Mouse (Mus musculus) liver (tissue): ENCODE results near the gene Tom1.

Experiments
- DNase-seq: peaks from one replicate; pipeline ENCODE4 v3.0.0-alpha.2; 2020; ENCODE audit warnings: mixed read lengths

The Tom1 gene

GRCm38 (mm10) chr8:75042974-75043373, 9.5 kb downstream of the Tom1 start:
- no peak for DNase-seq

- no peak for DNase-seq
These were observed 12.8 kb downstream of the Tom1 start for GRCm38 (mm10) chr8:75046303-75046702.

- no peak for DNase-seq
These were observed 14.3 kb downstream of the Tom1 start for GRCm38 (mm10) chr8:75047784-75048183.

- no peak for DNase-seq
These were observed 19.8 kb downstream of the Tom1 start for GRCm38 (mm10) chr8:75053342-75053741.

- no peak for DNase-seq
These were observed 22.2 kb downstream of the Tom1 start for GRCm38 (mm10) chr8:75055673-75056072.

- no peak for DNase-seq
These were observed 26.5 kb downstream of the Tom1 start for GRCm38 (mm10) chr8:75060022-75060421.

- no peak for DNase-seq
These were observed 27.3 kb downstream of the Tom1 start for GRCm38 (mm10) chr8:75060815-75061214.

GRCm38 (mm10) chr8:75063290-75063689, 29.8 kb downstream of the Tom1 start:
- DNase-seq, result no peak

- DNase-seq, result no peak
These were observed 31.3 kb downstream of the Tom1 start for GRCm38 (mm10) chr8:75064790-75065189.

- no peak for DNase-seq
These were observed 33.8 kb downstream of the Tom1 start for GRCm38 (mm10) chr8:75067287-75067686.

- no peak for DNase-seq
These were observed 36.8 kb downstream of the Tom1 start for GRCm38 (mm10) chr8:75070297-75070696.

- peak; percentile 84 for DNase-seq
These were observed 38.3 kb downstream of the Tom1 start for GRCm38 (mm10) chr8:75071627-75072346.

- no peak for DNase-seq
These were observed 41.4 kb downstream of the Tom1 start for GRCm38 (mm10) chr8:75074876-75075275.

GRCm38 (mm10) chr8:75078215-75078614, 44.7 kb downstream of the Tom1 start:
- DNase-seq, result no peak

- DNase-seq, result no peak
These were observed 45.3 kb downstream of the Tom1 start for GRCm38 (mm10) chr8:75078851-75079250.

- no peak for DNase-seq
These were observed 48.0 kb downstream of the Tom1 start for GRCm38 (mm10) chr8:75081364-75082040.

- no peak for DNase-seq
These were observed 48.8 kb downstream of the Tom1 start for GRCm38 (mm10) chr8:75082181-75082805.

- peak; percentile 96 for DNase-seq
These were observed 50.3 kb downstream of the Tom1 start for GRCm38 (mm10) chr8:75083846-75084245.

- DNase-seq, result no peak
These were observed 51.0 kb downstream of the Tom1 start for GRCm38 (mm10) chr8:75084382-75085064.

- no peak for DNase-seq
These were observed 52.5 kb downstream of the Tom1 start for GRCm38 (mm10) chr8:75086002-75086401.

- DNase-seq, result no peak
These were observed 53.6 kb downstream of the Tom1 start for GRCm38 (mm10) chr8:75087127-75087526.

GRCm38 (mm10) chr8:75088989-75089881, 55.7 kb downstream of the Tom1 start:
- peak; percentile 74 for DNase-seq
